Mouse (Mus musculus) myocyte (in vitro differentiated cells): ENCODE results near the gene Tmem74b.

ENCODE experiments used
- E2F4 ChIP-seq: IDR thresholded peaks from one replicate; pipeline ENCODE4 v1.6.1; 2011; ENCODE audit warnings: mild to moderate bottlenecking, control low read depth, moderate library complexity; ENCODE audit not compliant: insufficient read depth
- MAX ChIP-seq: IDR thresholded peaks from one replicate; pipeline ENCODE4 v1.6.1; 2011; ENCODE audit warnings: low read depth, mild to moderate bottlenecking, control low read depth
- MYOG ChIP-seq, 3 experiments: IDR thresholded peaks; one replicate each; pipeline ENCODE4 v1.6.1; 2011; ENCODE audit warnings: control low read depth in 2 of 3, low read depth in 2 of 3, mild to moderate bottlenecking in 2 of 3; ENCODE audit not compliant: insufficient read length in 2 of 3, control insufficient read depth in 1 of 3, insufficient read depth in 1 of 3
- POLR2A ChIP-seq: IDR thresholded peaks from one replicate; pipeline ENCODE4 v1.6.1; 2011; ENCODE audit warnings: low read depth, mild to moderate bottlenecking, control low read depth, moderate library complexity; ENCODE audit not compliant: insufficient read length
- POLR2AphosphoS2 ChIP-seq: IDR thresholded peaks from one replicate; pipeline ENCODE4 v1.6.1; 2011; ENCODE audit warnings: low read depth, control low read depth; ENCODE audit not compliant: insufficient read length
- REST ChIP-seq: IDR thresholded peaks from one replicate; pipeline ENCODE4 v1.6.1; 2011; ENCODE audit warnings: mild to moderate bottlenecking, control low read depth, moderate library complexity; ENCODE audit not compliant: insufficient read depth, insufficient read length
- TCF12 ChIP-seq: IDR thresholded peaks from one replicate; pipeline ENCODE4 v1.6.1; 2011; ENCODE audit warnings: mild to moderate bottlenecking, control low read depth; ENCODE audit not compliant: poor library complexity, insufficient read depth, severe bottlenecking
- TCF3 ChIP-seq: IDR thresholded peaks from one replicate; pipeline ENCODE4 v1.6.1; 2011; ENCODE audit warnings: low read depth, control low read depth; ENCODE audit not compliant: insufficient read length
- USF1 ChIP-seq: IDR thresholded peaks from one replicate; pipeline ENCODE4 v1.6.1; 2011; ENCODE audit warnings: low read depth, mild to moderate bottlenecking, control low read depth, moderate library complexity

GRCm38 (mm10) chr2:151682976-151683375 is 18.8 kb upstream of the Tmem74b start:
- TF ChIP-seq MAX (no peak), POLR2A (no peak), E2F4 (no peak), TCF12 (no peak), MYOG (IDR thresholded peaks at IDR 0.05; ENCODE audit: control insufficient read depth in 1 of 3, insufficient read depth in 1 of 3, insufficient read length in 2 of 3, low read depth in 2 of 3) (no peak), POLR2AphosphoS2 (no peak), USF1 (no peak), REST (no peak), TCF3 (no peak)
